Mouse (Mus musculus) heart, embryonic 13.5 days (tissue): ENCODE measurements at regions not wholly inside any gene's neighbourhood (a gene's known extent, or its start where the extent isn't known, plus 50 kb on each side); places are given as distances from the start of the nearest gene placed in this dataset.

ENCODE experiments used
- ATAC-seq: fragments of 200-750 bp; cut with Nextera tagmentation; 2 replicates; pipeline ENCODE4 v1.8.0; 2017; ENCODE audit warnings: moderate TSS enrichment; ENCODE audit not compliant: insufficient number of reproducible peaks, low FRiP score, low TSS enrichment; ENCODE audit errors: extremely low read depth
- H3K27ac ChIP-seq: fragments of 300-500 bp; sonication (generic); replicated peaks from 2 replicates; pipeline ENCODE4 v1.5.1; 2015; ENCODE audit warnings: moderate library complexity, mild to moderate bottlenecking, inconsistent platforms
- H3K27me3 ChIP-seq: fragments of 300-500 bp; sonication (generic); replicated peaks from 2 replicates; pipeline ENCODE4 v1.6.1; 2015; ENCODE audit warnings: mild to moderate bottlenecking, inconsistent platforms
- H3K36me3 ChIP-seq: fragments of 300-500 bp; sonication (generic); 2 replicates; pipeline ENCODE4 v1.6.1; 2015; ENCODE audit warnings: mild to moderate bottlenecking, inconsistent platforms
- H3K4me1 ChIP-seq: fragments of 300-500 bp; sonication (generic); 2 replicates; pipeline ENCODE4 v1.6.1; 2015; ENCODE audit warnings: inconsistent platforms
- H3K4me2 ChIP-seq: fragments of 300-500 bp; sonication (generic); 2 replicates; pipeline ENCODE4 v1.6.1; 2015; ENCODE audit warnings: inconsistent platforms, mild to moderate bottlenecking, moderate library complexity
- H3K4me3 ChIP-seq: fragments of 300-500 bp; sonication (generic); 2 replicates; pipeline ENCODE4 v1.5.1; 2015; ENCODE audit warnings: moderate library complexity, mild to moderate bottlenecking, inconsistent platforms
- H3K9ac ChIP-seq: fragments of 300-500 bp; sonication (generic); 2 replicates; pipeline ENCODE4 v1.6.1; 2015; ENCODE audit warnings: inconsistent platforms, mild to moderate bottlenecking, moderate library complexity
- H3K9me3 ChIP-seq: fragments of 300-500 bp; sonication (generic); 2 replicates; pipeline ENCODE4 v1.6.1; 2016; ENCODE audit warnings: inconsistent platforms
- WGBS: fragments of 180-500 bp; shearing (Covaris S2); methylation state at CpG from one replicate; pipeline ENCODE4 v1.1.7; 2015; ENCODE audit warnings: mixed read lengths; 5-methylcytosine and 5-hydroxymethylcytosine counted together

DNA sequence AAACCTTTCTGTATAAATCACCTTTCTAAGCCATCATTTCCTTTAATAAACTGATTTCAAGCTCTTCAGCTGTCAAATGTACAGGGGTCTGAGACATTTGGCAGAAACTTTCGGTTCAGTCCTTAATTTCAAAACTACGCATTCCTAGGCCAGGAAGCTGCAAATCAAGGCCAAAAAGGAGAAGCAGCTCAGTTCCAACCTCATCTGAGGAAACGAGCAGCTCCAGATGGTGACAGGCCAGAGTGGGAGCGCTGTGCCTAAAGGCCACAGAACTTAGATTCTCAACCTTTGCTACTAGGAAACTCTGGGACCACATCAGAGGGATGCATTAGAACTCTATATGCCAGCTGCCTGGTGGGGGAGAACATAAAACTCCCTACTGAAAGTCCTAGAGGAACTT, 150.6 kb downstream of the Ahr start:
- ATAC-seq: no peak
- no peaks in the 10 kb centered on the region for H3K4me1 ChIP-seq
- WGBS: 72% methylated on average over 4 of the region's 4 CpGs
- H3K27me3 ChIP-seq: no peaks in the 10 kb centered on the region
- H3K9ac ChIP-seq: no peak overlapping the region
- H3K36me3 ChIP-seq: no peaks in the 10 kb centered on the region
- H3K27ac ChIP-seq: no peak overlapping the region
- no peak overlapping the region for H3K4me3 ChIP-seq
- no peak overlapping the region for H3K4me2 ChIP-seq
- H3K9me3 ChIP-seq: no peaks in the 10 kb centered on the region

DNA sequence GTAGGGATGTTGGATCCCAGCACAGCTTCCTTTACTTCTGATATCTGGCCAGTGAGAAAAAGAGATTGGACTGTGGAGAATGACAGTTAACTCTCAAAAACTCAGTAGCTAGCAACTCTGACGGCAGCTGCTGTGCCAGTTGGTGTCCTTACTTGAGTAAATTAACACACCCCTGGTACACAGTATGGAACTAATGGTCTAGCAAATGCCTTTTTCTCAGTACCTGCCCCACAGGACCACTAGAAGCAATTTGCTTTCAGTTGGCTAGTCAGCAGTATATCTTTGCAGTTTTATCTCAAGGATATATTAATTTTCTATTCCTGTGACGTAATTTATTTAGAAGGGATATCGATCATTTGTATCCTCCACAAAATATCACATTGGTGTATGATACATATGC, 157.6 kb downstream of the Ahr start:
- no peaks in the 10 kb centered on the region for H3K9me3 ChIP-seq
- 70% methylated on average over 3 of the region's 3 CpGs for WGBS
- no peaks in the 10 kb centered on the region for H3K27me3 ChIP-seq
- H3K27ac ChIP-seq: no peak overlapping the region
- H3K36me3 ChIP-seq: no peaks in the 10 kb centered on the region
- no peaks in the 10 kb centered on the region for H3K4me1 ChIP-seq
- ATAC-seq: no peak
- no peak overlapping the region for H3K4me3 ChIP-seq
- no peak overlapping the region for H3K9ac ChIP-seq
- no peak overlapping the region for H3K4me2 ChIP-seq

DNA sequence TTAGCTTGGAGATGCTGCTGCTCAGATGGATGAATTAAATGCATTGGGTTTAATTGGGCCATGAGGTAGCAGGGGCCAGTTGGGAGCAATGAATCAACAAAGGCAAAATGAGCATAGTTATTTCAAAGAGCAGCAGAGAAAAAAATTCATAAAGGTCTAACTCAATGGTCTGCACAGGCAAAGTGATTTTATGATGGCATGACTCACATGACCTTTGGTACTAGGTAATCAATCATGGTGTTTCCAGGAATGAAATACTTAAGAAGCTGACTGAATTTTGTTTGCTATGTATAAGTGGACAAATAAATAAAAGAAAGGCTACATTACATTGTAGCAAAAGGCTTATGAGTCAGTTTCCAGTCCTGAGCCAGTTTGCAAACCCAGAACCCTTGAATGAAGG, 158.5 kb downstream of the Ahr start:
- H3K4me3 ChIP-seq: no peak overlapping the region
- H3K27ac ChIP-seq: no peak overlapping the region
- no peaks in the 10 kb centered on the region for H3K9me3 ChIP-seq
- no peak overlapping the region for H3K9ac ChIP-seq
- no peaks in the 10 kb centered on the region for H3K4me1 ChIP-seq
- no peaks in the 10 kb centered on the region for H3K36me3 ChIP-seq
- no peak for ATAC-seq
- no peak overlapping the region for H3K4me2 ChIP-seq
- H3K27me3 ChIP-seq: no peaks in the 10 kb centered on the region

DNA sequence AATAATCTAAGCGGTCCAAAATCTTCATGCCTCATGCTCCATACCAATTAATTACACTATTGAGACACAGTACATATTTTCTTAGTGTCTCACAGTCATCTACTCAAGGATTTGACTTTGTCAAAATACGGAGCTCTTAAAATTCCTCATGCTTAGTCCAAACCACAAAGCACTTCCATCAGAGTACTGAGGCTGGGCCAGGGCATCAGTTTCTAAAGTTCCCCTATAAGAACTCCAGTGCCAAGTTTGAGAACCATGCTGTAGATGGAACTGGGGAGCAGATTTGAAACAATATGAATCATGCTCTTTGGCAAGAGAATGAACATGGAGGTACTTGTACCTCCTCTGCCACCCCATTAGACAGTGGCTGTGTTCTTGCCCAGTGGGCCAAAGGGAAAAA, 176.9 kb downstream of the Ahr start:
- ATAC-seq: no peak
- H3K9me3 ChIP-seq: no peaks in the 10 kb centered on the region
- H3K27ac ChIP-seq: no peak overlapping the region
- H3K27me3 ChIP-seq: no peaks in the 10 kb centered on the region
- no peaks in the 10 kb centered on the region for H3K4me1 ChIP-seq
- 79% methylated on average over 2 of the region's 2 CpGs for WGBS
- H3K4me3 ChIP-seq: no peak overlapping the region
- H3K4me2 ChIP-seq: no peak overlapping the region
- no peak overlapping the region for H3K9ac ChIP-seq
- no peaks in the 10 kb centered on the region for H3K36me3 ChIP-seq

DNA sequence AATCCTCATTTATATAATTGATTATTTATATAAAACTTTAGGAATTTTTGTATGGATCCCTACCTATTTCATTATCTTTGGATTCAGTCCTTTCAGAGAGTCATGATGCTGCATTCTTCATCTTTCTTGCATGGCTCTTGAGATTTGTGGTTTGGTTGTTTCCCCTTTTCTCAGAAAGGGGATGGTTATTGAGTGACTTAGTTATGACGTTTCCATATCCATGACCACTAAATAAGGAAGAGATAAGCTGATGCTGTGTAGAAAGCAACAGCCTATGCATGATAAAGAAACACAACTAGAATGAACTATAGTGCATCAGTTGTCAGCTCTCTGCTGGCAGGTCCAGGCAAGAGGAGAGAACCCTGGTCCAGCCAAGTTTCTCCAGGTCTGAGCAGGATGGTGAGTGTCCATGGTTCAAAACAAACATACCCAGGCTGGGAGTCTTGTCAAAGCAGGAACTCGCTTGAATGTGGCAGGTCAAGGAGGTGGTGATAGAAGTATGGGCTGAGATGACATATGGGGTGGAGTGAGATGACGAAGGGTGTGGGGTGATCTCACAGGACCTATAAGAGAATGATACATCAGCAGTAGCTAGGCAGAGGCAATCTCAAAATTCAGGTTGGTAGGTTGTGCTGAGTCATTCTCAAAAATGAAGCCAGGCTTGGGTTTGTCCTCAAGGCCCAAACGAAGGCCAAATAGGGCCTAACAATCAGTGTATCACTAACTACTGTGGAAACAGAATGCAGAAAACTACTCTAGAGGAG, 196.5 kb downstream of the Ahr start:
- 70% methylated on average over 4 of the region's 4 CpGs for WGBS
- H3K9me3 ChIP-seq: no peaks in the 10 kb centered on the region

DNA sequence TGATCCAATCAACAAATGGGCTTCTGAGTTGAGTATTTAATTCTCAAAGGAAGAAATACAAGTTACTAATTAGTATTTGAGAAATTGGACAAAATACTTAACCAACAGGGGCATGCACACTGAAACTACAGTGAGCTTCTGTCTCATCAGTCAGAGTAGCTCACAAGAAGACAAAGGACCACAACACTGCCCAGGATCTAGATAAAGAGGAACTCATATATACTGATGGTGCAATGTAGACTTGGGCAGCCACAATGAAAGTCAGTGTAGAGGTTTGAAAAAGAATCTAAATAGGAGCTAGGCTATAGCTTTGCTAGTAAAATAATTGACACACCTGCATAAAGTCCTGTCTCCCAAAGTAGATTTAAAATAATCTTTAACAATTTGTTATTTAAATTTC, 198.5 kb downstream of the Ahr start:
- Histone ChIP-seq H3K4me3 (no peak overlapping the region), H3K9me3 (0 out of 2 replicates have a peak, but pooled peaks cover 2% of the 10 kb centered on the region), H3K9ac (no peak overlapping the region), H3K4me1 (peaks cover 10% of the 10 kb centered on the region), H3K36me3 (no peaks in the 10 kb centered on the region), H3K4me2 (no peak overlapping the region), H3K27me3 (no peaks in the 10 kb centered on the region), H3K27ac (no peak overlapping the region)
- ATAC-seq: no peak

More for the DNA sequence above, 196.5 kb downstream of the Ahr start:
- H3K36me3 ChIP-seq: no peaks in the 10 kb centered on the region
- peaks cover 10% of the 10 kb centered on the region for H3K4me1 ChIP-seq
- H3K4me3 ChIP-seq: no peak overlapping the region
- no peak overlapping the region for H3K9ac ChIP-seq
- H3K4me2 ChIP-seq: no peak overlapping the region
- ATAC-seq: no peak
- H3K27ac ChIP-seq: no peak overlapping the region
- H3K27me3 ChIP-seq: no peaks in the 10 kb centered on the region

DNA sequence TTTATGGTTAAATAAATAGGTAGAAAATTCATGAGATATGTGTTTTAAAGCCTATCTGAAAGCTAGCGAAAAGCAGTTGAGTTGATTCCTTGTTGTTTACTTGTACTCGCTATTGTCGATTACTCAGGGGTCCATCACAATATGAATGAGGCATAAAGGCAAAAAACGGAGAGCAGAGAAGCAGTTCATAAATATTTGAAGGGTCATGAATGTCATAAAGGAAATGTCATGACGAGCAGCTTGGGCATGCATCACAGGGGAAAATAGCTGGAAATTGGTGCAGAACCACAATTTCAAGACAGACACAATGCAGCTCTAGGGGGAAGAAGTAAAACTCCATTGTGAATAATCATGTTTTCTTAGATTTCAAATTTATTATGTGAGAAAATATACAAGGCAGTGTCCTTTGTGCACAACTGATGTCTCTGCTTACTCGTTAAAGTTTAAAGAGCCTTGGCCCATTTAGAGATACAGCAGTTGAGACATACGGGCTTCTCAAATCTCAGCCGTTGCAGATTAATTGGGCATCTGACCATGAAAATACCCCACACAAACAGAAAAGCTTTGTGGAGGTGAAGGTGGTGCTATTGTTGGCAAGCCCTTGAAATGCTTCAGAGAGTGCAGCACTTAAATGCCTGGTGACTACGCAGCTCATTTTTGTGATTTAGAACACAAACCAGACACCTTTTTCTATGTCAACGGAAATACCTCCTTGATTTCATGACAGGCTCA, 200.3 kb downstream of the Ahr start:
- peaks cover 10% of the 10 kb centered on the region for H3K4me1 ChIP-seq
- no peak overlapping the region for H3K4me3 ChIP-seq
- H3K9me3 ChIP-seq: 0 out of 2 replicates have a peak, but pooled peaks cover 2% of the 10 kb centered on the region
- no peak overlapping the region for H3K9ac ChIP-seq
- WGBS: 60% methylated on average over 10 of the region's 10 CpGs
- no peak overlapping the region for H3K27ac ChIP-seq
- H3K4me2 ChIP-seq: peak overlapping the region; percentile 13; the same call in 1 of the 2 replicates
- no peaks in the 10 kb centered on the region for H3K27me3 ChIP-seq
- ATAC-seq: no peak
- H3K36me3 ChIP-seq: no peaks in the 10 kb centered on the region

DNA sequence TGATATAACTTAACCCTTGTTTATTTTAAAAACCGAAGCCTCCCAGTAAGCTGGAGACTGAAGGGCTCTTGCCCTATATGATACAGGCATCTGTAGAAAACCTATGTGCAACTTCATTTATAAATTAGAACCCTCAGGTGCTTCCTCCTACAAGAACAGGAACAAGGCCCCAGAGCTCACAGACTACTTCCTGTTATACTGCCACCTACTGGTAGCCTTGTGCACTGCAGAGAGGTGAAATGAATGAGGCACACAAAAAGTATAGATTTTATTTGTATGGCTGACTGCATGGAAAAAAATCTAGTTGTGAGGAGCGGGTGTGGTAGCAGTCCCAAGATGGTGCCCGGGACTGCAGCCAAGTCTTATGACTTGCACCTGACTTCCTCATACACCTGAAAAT, 203.5 kb downstream of the Ahr start:
- H3K9ac ChIP-seq: no peak overlapping the region
- no peaks in the 10 kb centered on the region for H3K36me3 ChIP-seq
- WGBS: 79% methylated on average over 3 of the region's 3 CpGs
- H3K27ac ChIP-seq: no peak overlapping the region
- 0 out of 2 replicates have a peak, but pooled peaks cover 2% of the 10 kb centered on the region for H3K9me3 ChIP-seq
- no peak overlapping the region for H3K4me3 ChIP-seq
- no peak overlapping the region for H3K4me2 ChIP-seq
- no peaks in the 10 kb centered on the region for H3K27me3 ChIP-seq
- ATAC-seq: no peak
- H3K4me1 ChIP-seq: peaks cover 10% of the 10 kb centered on the region

DNA sequence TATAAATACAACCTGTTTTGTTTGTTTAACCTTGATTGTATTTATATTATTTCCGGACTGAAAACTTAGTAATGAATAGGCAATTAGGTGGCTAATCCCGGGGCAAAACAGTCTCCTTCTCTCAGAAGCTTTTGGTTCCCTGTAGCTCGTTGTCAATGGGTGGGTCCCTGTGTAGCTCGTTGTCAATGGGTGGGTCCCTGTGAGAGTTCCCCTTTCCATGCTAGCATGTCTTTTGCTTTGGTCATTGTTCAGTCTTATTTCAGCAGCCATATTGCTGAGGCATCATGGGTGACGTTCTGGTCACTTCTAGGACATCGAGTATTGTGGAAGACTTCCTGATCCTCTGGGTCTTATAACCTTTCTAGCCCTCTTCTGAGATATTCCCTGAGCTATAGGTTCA, 205.1 kb downstream of the Ahr start:
- Histone ChIP-seq H3K4me3 (no peak overlapping the region), H3K4me1 (peaks cover 6% of the 10 kb centered on the region), H3K4me2 (no peak overlapping the region), H3K9ac (no peak overlapping the region), H3K9me3 (0 out of 2 replicates have a peak, but pooled peaks cover 2% of the 10 kb centered on the region), H3K36me3 (no peaks in the 10 kb centered on the region), H3K27ac (no peak overlapping the region), H3K27me3 (no peaks in the 10 kb centered on the region)
- WGBS: 74% methylated on average over 6 of the region's 6 CpGs
- ATAC-seq: no peak

DNA sequence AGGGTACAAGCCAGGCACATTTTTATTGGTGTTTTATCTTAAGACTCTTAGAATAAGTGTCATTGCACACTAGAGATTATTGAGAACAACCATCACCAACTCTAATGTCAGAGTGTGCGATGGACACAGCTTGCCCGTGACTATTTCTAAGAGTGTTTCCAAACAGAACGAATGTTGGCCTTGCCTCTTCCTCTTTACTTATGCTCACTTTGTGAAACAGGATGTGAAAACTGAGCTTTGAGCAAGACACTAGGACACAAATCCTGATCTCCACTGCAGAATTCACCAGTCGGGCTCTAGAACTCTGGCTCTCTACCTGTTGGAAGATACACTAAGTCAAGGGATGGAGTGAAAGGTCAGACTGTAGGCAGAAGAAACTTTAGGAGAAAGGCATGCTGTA, 215.3 kb downstream of the Ahr start:
- no peak overlapping the region for H3K4me2 ChIP-seq
- H3K9me3 ChIP-seq: no peaks in the 10 kb centered on the region
- no peak overlapping the region for H3K9ac ChIP-seq
- no peak overlapping the region for H3K27ac ChIP-seq
- no peak overlapping the region for H3K4me3 ChIP-seq
- H3K36me3 ChIP-seq: no peaks in the 10 kb centered on the region
- H3K27me3 ChIP-seq: no peaks in the 10 kb centered on the region
- WGBS: 77% methylated on average over 4 of the region's 4 CpGs
- H3K4me1 ChIP-seq: no peaks in the 10 kb centered on the region
- ATAC-seq: no peak

DNA sequence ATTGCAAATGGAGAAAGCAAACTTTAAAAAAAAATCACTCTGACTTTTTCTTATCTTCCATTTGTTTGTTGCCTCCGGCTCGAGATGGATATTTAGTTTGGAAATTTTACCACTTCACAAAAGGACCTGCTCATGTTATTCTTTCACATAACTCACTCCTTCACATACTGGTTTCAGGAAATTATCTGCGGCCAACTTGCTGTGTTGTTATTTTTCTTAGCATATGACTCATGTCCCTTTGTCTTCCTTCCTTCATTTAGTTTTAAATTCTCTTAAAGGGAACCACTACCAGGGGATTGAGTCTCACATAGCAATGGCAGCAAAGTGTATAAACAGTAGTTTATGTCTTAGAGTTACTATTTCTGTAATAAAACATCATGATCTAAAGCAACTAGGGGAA, 217.8 kb downstream of the Ahr start:
- ATAC-seq: no peak
- Histone ChIP-seq H3K4me2 (no peak overlapping the region), H3K27me3 (no peaks in the 10 kb centered on the region), H3K4me3 (no peak overlapping the region), H3K36me3 (no peaks in the 10 kb centered on the region), H3K4me1 (peaks cover 7% of the 10 kb centered on the region; the same call in 1 of the 2 replicates), H3K9ac (no peak overlapping the region), H3K27ac (peak overlapping the region; percentile 59), H3K9me3 (no peaks in the 10 kb centered on the region)
- 56% methylated on average over 3 of the region's 3 CpGs for WGBS

DNA sequence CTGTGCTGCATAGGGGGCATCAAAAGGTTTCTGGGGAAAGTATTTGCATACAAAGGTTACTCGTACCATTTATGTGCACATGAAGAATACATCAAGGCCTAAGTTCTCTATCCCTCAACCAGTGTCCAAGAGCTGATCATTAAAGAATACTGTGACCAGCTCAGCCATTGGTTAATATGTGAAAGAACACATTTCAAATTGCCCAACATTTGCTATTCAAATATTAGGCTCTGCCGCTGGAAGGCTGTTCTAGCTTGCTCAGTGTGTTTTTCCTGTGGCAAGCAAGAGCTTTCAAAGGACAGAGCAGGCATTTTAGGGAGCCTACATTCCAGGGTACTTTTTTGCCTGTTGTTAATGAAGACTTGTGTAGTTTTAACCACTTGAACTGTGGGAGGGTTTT, 220.8 kb downstream of the Ahr start:
- no peak for ATAC-seq
- Histone ChIP-seq H3K27me3 (no peaks in the 10 kb centered on the region), H3K4me1 (peaks cover 7% of the 10 kb centered on the region; the same call in 1 of the 2 replicates), H3K9me3 (no peaks in the 10 kb centered on the region), H3K9ac (no peak overlapping the region), H3K27ac (no peak overlapping the region), H3K4me2 (no peak overlapping the region), H3K4me3 (no peak overlapping the region), H3K36me3 (no peaks in the 10 kb centered on the region)
- WGBS: 91% methylated on average over 2 of the region's 2 CpGs
